Mouse (Mus musculus) yolk sac, embryonic 10.5 days (tissue): ENCODE results near the gene Nubp2.

Experiments
- DNase-seq: peaks from one replicate; pipeline ENCODE4 v3.0.0-alpha.2; 2017; ENCODE audit warnings: low spot score

Gene Nubp2

DNA sequence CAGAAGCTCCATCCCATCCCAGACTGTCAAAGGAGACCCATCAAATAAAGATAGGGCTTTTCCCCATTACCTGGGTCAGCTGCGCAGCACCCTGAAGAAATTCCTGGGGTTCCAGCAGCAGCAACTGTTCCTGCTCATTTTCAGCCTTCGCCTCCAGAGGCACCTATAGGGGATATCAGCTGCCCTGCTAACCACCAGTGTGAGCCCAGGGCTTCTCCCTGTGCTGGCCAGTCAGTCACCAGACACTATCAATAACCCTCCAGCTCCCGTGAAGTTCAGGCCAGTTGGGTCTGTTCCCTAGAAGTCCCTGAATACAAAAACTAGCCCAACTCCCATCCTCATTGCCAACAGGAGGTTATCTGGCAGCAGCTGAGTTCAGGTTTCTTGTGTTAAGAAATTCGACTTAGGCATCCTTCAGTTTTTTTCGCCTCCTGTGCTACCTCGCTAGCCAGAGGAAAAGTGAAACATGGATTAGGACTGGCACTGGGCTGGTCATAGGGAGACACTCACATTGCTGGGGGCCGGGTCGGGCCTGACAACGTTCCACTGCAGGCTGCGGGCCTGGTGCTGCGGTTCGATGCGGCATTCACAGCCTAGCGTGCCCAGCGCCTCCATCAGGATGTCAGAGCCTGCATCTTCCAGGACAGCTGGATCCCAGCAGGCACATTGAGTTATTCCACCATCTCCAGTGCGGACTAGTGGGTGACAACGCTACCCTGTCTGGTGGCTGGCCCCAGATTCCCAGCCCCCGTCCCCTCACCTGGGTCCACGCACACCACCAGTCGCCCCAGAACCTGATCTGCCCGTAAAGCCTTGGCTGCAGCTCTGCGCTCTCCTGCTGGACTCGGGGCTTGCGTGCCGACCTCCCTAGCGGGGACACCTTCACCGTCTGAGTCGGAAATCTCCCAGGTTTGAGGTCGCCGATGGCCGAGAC, 8.2 kb upstream of the Nubp2 start:
- DNase-seq: no peak

DNA sequence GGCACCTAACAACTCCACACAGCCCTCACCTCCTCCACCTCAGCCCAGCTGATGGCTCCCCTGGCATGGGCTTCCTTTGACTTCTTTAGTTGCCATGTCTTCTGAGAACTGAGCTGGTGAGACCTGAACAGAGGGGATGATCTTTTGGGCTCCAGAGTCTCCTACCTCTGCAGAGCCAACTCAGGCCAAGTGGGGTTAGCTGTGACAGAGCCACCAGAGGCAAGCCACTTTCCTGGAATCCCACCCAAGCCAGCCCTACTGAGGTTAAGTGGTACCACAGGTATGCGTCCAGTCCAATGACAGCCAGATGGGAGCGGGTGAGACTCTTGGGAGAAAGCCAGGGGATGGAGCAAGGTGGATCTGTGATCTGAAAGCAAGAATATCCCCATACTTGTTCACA, 7.1 kb upstream of the Nubp2 start:
- DNase-seq: no peak

DNA sequence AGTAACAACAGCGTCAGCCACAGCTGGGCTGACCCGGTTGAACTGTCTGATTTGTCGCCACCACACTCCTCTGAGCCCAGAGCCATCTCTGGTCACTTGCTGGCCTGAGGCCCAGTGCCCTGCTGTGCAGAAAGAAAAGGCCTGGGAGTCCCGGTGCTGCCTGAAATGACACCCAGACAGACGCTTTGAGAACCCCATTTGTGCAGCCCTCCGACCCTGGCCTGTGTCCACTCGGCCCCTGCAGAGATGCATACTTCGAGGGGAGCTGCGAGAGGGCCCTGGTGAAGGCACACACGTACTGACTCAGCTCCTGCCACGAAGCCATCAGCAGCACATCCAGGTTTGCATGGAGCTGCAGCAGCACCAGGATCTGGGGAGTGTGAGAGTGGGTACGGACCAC, 6.6 kb upstream of the Nubp2 start:
- DNase-seq: no peak

DNA sequence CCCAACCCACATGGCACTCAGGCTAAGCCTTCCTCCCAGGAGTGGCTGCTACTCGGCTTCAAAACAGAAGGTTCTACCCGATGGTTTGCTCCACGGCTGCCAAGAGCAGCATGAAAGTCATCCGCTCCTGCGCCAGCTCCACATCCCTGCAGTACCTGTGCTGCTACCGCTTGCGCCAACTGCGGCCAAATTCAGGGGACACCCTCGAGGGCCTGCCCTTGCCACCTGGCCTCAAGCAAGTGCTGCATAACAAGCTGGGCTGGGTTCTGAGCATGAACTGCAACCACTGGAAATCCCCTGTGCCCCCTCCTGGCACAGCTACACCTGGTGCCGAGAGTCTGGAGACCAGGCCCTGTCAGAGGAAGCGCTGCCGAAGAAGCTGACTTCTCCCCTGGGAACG, 5.2 kb upstream of the Nubp2 start:
- no peak for DNase-seq

DNA sequence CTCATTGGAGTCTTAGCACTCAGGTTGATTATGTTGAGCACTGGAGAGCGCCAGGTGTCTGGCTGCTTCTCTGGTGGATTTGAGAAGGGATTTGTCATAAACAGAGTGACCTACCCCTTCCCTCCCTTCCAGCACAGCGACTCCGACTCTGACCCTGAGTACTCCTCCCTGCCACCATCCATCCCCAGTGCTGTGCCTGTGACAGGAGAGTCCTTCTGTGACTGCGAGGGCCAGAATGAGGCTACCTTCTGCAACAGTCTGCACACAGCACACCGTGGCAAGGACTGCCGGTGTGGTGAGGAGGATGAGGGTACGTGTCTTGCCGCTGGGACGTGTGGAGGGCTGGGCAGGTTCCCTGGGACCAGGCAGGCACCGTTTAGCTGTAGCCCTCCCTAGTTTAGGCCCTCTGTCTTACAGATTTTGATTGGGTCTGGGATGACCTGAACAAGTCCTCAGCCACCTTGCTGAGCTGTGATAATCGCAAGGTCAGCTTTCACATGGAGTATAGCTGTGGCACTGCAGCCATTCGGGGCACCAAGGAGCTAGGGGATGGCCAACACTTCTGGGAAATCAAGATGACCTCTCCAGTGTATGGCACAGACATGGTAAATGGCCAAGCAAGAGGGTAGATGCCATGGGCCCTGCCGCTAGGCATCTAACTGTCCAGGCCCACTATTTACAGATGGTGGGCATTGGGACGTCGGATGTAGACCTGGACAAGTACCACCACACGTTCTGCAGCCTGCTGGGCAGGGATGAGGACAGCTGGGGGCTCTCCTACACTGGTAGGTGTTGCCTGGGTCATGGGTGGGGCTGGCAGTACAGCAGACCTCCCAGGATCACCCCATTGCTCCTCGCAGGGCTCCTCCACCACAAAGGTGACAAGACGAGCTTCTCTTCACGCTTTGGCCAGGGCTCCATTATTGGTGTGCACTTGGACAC, 4.3 kb upstream of the Nubp2 start:
- no peak for DNase-seq

DNA sequence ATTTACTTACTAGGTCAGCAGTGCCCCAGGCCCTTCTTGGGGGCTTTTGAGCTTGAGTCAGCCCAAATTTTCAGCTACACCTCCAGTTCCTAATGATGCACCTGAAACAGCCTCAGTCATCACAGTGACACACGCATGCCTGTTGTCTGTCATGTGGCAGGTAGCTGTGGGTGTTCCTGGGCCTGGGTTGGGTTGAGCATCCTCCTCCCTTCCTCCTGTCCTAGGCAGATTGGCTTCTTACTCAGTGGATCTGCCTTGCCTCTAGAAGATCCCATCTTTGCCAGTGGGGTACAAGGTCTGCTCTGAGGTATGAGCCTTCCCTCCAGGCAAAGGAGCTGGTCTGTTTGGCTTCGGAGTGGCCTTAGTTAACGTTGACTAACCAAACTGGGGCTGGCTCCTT, 2.7 kb upstream of the Nubp2 start:
- DNase-seq: no peak

DNA sequence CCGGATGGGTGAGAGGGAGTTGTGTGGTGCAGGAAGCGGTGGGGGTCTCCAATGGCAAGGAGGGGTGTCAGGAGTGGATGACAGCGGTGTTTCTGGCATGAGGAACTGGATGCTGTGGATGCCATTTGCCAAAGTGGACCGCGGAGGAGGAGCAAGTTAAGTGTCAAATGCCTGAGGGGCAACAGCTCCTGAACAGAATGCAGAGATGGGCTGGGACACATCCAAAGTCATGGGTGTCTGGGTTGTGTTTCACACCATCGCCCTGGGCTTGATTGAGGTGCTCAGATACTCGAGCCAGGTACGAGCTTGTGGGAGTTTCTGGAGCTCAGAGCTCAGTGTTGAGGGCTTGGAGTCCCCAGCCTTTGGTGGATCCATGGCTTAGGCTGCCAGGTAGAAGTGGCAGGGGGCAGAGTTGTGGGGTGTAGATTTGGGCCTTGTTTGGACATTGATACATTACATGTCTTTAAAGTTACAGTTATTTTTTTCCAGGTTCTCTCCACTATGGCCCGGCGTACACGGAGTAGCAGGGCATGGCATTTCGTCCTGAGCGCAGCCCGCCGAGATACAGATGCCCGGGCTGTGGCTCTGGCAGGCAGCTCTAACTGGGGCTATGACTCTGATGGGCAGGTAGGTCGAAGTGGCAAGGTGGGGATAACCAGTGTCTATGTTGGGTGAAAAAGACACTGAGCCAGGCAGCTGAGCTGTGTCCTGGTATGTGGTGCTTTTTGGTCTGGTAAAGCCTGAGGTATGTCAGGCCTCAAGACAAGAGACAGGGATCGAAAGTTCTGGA, 1.3 kb upstream of the Nubp2 start:
- DNase-seq: no peak

DNA sequence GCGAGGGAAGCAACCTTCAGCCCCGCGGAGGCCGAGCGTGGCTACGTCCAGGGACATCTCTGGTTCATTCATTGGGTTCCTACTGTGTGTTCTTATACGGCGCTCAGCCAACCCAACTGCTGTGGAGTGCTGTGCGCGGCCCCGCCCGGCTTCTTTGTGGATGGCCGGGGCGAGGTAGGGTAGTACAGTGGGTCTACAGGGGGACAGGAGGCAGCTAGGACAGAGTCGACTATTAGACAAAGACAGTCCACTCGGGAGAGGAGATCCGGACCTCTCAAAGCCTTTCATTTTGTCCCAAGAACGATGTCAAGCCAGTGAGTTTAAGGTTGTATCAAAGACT, 753 bp upstream of the Nubp2 start:
- no peak for DNase-seq

DNA sequence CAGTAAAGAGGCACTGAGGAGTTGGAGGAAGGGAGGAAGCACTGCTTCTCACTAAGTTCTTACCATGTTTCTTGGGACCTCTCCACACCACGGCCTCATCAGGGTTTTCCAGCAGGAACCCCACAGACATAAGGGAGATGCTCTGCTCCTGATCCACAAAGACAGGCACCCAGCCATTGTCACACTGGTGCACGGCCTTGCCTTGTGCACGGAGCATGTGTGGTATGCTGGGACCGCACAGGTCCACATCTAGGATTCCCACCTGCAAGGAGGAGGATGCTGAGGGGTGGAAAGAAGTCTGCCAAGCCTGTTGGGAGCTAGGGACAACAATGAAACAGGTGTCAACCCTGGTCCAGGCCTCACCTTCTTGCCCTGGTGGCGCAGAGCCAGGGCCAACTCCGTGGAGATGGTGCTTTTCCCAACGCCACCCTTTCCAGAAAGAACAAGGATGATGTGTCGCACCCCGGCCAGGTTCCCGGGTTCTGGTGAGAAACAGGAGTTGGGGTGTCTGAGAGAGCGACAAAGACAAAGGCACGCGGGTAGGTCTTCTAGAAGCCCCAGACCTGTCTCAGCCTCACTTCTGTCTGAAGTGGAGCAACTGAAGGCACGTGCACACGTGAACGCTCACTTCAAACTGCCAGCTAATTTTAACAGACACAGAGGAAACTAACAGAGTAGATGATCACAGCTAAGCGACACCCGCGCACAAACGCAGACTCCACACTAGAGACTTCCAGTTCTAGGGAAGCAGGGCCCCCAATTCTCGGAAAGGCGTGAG, 604 bp downstream of the Nubp2 start:
- no peak for DNase-seq

DNA sequence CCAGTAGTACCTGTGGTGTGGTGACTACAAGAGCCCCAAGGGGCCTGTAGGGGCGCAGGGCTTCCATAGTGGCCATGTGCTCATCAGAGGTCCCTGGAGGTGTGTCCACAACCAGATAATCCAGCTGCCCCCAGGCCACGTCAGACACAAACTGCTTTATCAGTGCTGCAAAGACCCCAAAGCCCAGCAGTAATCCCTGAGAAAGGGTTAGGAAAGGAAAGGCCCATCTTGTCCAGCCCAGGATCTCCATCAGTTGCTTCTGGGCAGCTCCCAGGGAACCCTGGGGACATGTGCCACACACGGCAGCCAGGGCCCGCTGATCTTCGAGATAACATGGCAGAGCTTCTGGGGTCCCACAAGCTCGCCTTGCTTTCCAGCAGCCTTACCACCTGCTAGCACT, 1.8 kb downstream of the Nubp2 start:
- no peak for DNase-seq

DNA sequence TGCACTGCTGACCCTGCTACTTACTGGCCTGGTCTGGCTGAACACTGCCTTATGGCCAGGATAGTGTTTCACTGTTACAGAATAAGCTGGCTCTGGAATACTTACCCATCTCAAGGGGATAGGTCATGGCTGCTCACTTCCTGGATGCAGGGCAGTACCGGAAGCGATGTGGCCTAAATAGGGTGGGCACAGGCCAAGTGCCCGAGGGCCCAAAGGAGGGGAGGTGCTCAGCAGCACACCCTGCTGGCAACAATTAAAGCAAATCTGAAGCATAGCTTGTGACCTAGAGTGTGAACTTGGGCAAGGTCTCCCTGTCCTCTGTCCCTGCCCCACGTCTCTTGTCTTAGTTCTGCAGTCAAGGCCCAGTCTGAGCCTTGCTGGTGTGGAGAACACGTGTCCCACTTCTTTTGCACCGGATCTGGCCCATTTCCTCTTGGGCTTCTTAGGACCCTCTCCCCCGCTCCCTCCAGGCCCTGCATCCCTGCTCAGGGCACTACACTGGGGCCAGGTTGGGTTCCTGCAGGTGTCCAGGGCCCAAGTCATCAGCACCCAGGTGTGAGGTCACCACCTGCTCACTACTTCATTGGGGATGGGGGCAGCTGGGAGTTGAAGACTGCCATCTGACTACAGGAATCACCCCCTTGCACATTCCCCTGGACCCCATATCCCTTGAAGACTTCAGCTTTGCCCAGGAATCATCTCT, 4.3 kb downstream of the Nubp2 start:
- no peak for DNase-seq

DNA sequence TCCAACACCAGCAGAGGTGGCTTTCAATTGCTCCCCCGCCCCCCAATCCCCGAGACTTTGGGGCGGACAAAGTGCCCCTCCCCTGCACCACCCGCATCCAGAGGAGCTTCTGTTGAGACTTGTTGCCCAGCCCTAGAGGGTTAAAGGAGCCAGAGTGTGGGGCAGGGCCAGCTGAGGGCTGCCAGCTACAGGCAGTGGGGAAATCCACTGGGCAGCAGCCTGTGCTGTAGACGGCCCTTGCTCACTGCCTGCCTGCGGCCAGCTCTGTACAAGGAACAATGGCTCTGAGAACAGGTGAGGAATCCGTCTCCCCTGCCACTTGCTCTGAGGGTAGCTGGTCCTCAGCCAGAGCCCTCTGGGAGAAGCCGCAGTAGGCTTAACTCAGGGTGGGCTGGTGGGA, 7.6 kb downstream of the Nubp2 start:
- DNase-seq: no peak

DNA sequence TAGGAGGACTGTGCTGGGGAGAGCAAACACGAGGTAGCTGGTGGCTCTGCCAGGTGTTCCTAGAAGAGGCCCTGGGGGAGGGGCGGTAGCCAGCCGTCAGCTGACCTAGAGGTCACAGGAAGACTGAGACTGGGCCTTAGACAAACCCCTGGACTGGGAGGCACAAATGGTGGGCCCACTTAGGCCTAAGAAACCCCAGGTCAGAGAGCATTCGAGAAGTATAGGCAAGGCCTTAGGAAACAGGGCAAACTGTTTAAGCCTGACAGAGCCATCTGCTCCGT, 8.1 kb downstream of the Nubp2 start:
- DNase-seq: peak; percentile 80

DNA sequence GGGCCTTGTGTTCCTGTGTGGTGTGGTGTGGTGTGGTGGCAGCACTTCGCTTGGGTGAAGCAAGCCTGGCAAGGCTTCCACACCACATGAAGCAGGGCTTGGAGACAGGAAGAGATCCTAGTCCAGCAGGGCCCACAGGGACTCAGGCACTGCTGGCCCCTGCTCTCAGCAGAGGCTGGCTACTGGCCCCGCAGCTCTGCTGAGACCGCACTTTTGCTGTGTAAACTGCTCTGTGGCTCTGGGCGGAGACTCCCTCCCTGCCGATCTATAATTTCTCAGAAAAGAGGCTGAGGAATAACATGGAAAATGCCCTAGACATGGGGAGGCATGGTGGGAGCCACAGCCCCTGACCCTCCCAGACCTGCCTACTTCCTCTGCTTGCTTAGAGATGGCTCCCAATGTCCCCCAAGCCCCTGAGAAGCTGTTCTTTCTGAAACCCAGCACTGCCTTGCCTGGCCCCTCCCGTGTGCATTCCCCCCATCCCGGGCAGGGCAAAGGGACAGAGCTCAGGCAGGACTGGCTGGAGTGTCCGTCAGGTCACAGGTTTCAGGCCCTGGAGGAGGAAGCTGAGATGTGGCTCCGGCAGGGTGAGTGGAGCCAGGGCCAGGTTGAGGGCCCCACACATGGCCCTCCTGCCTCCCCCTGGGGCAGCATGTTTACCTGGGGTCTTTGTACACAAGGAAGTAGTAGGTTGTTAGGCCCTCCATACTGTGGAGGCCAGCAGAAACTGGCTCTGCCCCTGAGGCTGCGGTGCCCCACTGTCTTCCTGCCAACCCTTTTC, 8.6 kb downstream of the Nubp2 start:
- DNase-seq: peak; percentile 86

DNA sequence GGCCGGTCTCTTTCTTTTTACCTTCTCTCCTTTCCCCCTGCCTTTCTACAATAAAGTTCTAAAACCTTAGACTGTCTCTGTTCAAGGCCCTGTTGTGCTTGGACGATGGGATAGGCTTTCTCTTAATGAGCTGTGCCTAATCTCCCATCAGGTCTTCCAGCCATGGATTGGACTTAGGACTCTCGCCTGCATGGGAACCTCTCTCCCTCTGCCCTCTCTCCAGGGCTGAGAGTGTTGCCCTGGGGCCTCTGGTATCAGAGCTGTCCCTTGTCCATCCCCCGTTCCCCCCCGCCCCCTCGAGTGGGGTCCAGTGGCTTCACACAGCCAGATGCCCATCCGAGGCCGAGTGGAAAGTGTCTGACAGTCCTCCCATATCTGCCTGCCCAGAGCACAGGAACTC, 11.2 kb downstream of the Nubp2 start:
- no peak for DNase-seq

DNA sequence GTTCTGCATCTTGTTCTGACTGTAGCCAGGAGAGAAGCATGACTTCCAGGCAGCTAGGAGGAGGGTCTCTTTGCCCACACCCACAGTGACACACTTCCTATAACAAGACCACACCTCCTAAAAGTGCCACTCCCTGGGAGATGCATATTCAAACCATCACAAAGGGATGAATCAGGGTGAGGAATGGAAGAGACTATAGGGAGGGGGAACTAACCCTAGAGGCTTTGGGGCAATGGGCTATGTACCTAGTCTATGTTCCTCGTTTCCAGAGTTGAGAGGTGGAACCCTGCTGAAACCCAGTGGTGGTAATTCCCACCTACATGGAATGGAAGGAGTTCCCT, 11.8 kb downstream of the Nubp2 start:
- DNase-seq: no peak

DNA sequence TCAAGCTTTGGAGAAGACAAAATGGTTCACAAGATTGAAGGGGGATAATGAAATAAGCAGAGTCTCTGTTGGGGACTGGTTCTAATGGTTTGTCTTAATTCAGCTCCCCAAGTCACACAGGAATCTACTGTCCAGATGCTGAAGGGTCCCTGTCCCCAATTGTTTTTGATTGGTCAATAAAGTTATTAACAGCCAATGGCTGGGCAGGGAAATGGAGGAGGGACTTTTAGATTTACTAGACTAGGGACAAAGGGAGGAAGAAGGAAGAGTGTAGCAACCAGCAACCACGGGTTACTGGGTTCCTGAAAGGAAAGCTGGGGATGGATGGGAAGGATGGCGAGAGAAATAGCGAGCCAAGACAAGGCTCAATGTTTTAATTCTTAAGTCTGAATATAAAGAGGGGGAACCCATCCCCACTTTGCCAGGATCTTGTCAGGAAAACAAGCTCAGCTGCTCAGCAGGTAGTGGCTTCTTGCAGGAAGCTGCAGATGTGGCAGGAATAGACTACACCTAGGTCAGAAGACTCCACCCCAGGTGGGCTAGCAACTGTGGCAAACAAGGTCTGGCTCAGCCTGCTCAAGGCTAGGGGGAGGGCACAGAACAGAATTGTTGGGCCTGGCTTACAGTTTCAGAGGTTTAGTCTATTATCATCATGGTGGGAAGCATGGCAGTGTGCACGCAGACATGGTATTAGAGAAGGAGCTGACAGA, 12.3 kb downstream of the Nubp2 start:
- DNase-seq: no peak

DNA sequence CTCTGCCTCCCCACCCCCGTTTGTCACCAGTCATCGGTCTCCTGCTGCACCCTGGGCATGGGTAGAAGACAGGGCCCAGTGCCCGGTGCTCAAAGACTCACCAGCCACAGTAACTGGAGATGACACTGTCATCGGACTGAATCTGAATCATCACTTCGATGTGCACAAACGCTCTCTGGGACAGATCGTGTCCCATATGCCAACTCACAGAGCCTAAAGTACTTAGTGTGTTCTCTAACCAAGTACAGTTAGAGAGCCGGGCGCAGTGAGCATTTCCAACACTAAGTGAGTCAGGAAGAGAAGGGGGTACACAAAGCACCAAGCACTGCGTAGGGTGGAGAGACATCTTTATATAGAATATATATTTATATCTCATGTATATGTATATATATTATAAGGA, 18.2 kb downstream of the Nubp2 start:
- DNase-seq: no peak

DNA sequence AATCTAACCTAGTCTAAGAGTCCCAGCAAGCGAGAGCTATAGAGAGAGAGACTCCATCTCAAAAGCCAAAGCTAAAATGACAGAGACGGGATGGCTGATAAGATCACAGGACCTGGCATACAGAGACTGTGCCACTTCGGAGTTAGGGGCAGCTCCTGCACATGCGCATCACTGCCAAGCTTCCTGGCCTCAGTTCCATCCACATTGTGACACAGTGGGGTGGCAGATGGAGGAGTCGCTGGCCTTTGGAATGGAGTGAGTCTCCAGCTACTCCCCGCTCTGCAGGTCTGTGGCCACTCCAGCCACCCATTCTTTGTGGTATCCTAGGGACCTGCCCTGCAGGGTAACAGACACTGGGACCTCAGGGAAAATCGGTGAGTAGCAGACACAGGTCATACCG, 20.4 kb downstream of the Nubp2 start, which contains the start of gene Igfals:
Igfals (plus strand) TSS at position 222 of the 400 bp plus-strand sequence.
- no peak for DNase-seq

DNA sequence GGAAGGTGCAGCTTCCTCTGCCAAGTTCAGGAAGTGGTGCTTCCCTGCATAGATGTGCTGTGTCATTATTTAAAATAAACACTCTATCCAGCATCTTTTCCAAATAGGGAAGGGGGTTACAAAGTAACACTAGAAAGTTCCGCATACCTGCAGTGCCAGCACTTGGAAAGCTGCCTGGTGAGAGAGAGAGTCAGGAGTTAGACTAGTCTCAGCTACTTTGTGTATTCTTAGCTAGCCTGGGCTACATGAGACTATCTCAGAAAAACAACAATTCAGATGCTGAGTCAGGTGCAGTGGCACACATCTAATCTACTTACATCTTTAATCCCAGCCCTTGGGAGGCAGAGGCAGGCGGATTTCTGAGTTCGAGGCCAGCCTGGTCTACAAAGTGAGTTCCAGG, 24.4 kb downstream of the Nubp2 start:
- DNase-seq: no peak
